Mouse (Mus musculus) kidney, adult 10 weeks (tissue): Measurements from ENCODE around the gene Ddn. TPM values are rescaled to one million over a fixed set of nuclear protein-coding genes. Genes with fewer than 3 reads are reported as not detected.

ENCODE experiments used
- polyA plus RNA-seq: library from polyadenylated mRNA; stranded (reverse); fragments of 350-450 nt; fragmentation: Illumina TruSeq; extraction: RNeasy Lipid Tissue Mini Kit (QIAGEN cat#74804); gene quantifications from one replicate; pipeline ENCODE4 v1.2.3, GENCODE M21; 2014; ENCODE audit warnings: low read depth, low replicate concordance

Gene Ddn
- polyA plus RNA-seq: 2.7 TPM

DNA sequence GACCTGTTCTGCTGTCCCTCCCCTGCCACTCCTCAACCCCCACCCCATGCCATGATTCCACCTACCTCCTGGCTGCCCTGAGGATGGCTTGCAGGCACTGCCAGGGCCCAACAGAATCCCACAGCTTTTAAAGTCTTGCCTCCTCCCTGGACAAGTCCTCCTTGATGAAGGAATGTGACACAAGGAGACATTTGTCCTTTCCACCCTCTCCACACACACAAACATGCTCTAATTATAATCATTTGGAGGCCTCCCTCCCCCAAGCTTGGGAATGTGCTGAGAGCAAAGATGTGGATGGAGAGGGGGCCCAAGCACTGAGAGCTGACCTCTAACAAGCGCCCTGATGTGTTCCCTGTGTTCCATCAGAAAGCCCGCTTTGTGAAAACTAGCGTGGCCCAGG is at the start of gene Ddn:
Gene Ddn, minus strand, starts transcription at position 101 of the 400 bp plus-strand sequence.

DNA sequence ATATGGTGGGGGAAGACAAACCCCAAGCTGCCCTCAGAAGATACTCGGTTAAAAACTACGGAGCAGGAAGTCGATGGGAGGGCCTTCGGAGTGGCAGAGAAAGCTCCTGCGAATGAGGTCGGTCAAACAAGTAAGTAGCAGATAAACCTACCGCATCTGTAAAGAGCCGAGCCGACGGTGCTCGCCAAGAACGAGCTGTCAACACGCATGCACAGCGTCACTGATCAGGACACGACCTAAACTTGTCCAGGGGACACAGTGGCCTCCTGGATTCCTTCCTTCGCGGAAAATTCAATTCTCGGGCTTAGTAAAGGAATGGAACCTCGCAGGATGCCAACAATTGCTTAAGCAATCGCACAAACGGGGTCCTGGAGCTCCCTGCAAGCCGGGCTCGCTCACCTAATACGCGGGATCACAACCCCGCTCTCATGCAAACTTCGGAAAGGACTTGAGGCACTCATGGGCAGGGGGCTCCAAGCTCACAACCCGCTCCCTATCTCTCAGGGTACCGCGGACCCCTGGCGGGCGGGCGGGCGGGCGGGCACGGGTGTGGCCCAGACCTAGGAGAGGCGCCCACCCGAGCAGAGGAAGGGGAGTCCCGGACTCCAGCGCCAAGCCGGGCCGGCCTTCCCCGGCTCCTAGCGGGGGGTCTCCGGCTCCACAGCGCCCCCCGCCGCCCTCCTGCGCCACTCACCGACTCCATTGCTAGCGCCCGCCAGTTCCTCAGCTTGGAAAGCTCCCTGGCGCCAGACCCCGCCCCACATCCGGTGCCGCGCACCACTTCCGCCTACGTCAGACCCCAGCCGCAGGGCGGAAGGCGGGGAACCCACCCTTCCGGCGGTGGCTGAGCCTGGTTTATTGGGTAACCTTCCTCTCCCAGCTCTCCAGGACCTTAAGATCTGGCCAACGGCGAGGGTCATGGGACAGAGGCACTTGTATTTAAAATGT is 21.7 kb upstream of the Ddn start, which contains the start of gene Prkag1:
Gene Prkag1, minus strand, starts transcription at position 786 of the 948 bp plus-strand sequence.

DNA sequence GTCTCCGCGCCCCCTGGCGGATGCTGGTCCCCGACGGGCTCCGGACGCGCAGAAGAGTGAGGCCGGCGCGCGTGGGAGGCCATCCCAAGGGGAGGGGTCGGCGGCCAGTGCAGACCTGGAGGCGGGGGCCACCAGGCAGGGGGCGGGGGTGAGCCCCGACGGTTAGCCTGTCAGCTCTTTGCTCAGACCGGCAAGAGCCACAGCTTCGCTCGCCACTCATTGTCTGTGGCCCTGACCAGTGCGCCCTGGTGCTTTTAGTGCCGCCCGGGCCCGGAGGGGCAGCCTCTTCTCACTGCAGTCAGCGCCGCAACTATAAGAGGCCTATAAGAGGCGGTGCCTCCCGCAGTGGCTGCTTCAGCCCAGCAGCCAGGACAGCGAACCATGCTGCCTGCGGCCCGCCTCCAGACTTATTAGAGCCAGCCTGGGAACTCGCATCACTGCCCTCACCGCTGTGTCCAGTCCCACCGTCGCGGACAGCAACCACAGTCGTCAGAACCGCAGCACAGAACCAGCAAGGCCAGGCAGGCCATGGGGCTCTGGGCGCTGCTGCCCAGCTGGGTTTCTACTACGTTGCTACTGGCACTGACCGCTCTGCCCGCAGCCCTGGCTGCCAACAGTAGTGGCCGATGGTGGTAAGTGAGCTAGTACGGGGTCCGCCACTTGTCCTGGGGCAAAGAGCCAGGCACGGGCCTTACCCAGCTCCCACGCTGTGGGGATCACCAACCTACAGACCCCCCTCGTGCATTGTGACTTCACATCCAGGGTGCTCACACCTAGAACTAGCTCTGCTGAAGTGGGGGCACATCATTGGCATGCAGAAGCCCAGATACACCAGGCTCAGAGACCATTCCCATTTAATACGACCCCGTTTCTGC is 19.4 kb downstream of the Ddn start, which contains the start of gene Wnt1:
Gene Wnt1, plus strand, starts transcription at position 197 of the 875 bp plus-strand sequence.

DNA sequence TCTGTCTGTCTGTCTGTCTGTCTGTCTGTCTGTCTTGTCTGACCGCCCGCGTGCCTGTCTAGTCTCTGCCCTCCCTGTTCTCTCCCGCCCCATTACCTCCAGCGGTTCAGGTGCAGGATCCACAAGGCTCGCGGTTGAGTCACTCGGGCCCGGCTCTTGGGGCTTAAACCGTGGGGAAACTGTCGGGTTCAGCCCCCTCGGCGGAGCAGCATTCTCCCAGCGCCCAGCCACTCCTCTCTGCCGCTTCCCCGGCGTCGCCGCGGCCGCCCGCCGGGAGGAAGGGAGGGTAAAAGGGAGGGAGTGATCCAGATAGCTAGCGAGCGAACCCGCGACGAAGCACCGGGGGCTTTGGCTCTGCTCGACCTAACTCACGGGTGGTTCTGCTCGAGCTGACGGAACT is 31.5 kb downstream of the Ddn start, which contains the start of gene Wnt10b:
Gene Wnt10b, minus strand, starts transcription at position 389 of the 400 bp plus-strand sequence.

DNA sequence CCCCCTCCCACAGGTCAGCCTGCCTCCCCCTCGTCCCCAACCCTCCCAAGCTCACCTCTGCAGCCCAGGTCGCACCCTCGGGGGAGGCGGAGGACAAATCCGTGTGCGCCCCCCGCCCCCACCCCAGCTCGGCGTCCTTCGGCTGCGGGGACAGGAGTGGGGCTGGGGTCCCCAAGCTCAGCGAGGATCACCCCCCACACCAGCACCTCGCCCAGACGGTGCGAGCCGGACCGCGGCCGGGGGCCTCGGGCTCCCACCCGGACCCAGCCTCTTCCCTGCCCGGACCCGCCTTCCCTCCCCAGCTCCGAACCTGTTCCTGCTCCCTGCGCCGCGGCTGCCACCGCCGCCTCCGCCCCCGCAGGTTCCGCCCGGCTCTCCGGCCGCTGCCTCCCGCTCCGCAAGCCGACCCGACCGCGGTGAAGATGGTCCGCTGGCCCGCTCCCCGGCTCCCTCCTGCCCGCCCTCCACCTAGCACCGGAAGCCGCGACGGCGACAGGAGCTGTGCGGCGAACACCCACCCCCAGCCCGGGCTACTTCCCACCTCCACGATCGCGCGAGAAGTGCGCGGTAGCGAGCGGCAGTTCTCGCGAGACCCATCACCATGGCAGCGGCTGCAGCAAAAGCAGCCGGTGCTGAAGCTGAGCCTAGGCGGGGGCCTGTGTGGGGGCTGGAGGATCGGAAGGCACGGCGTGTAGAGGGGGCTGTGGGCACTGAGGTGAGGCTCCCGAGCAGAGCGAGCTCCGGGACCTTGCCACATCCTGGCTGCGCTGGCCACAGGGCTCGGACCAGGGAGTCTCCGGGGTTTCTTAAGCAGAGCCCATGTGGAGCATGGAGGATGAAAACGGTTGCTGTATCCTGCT is 46.4 kb downstream of the Ddn start, which contains the start of gene Arf3:
Gene Arf3, minus strand, starts transcription at position 545 of the 860 bp plus-strand sequence.

Other genes starting within 250 kb of the Ddn start
- 41.7 TPM for gene Ccnt1, start 238.6 kb downstream of the Ddn start, polyA plus RNA-seq
- gene 4930415O20Rik, start 238.5 kb downstream of the Ddn start, polyA plus RNA-seq: not detected
- 7.5 TPM for gene Adcy6, start 199.4 kb downstream of the Ddn start, polyA plus RNA-seq
- 0.44 TPM for gene Cacnb3, start 178.7 kb downstream of the Ddn start, polyA plus RNA-seq
- gene Ddx23, start 146.6 kb downstream of the Ddn start, polyA plus RNA-seq: 2.1 TPM
- 0.40 TPM for gene Rnd1, start 132.0 kb downstream of the Ddn start, polyA plus RNA-seq
- 0.69 TPM for gene Ccdc65, start 101.3 kb downstream of the Ddn start, polyA plus RNA-seq
- gene Fkbp11, start 81.3 kb downstream of the Ddn start, polyA plus RNA-seq: not detected
- gene Arf3, start 46.3 kb downstream of the Ddn start, polyA plus RNA-seq: 32.6 TPM
- not detected for gene Wnt10b, start 31.3 kb downstream of the Ddn start, polyA plus RNA-seq
- not detected for gene Wnt1, start 19.6 kb downstream of the Ddn start, polyA plus RNA-seq
- gene Prkag1, start 22.0 kb upstream of the Ddn start, polyA plus RNA-seq: 54.5 TPM
- gene Kmt2d, start 61.7 kb upstream of the Ddn start, polyA plus RNA-seq: 1.3 TPM
- gene Rhebl1, start 85.0 kb upstream of the Ddn start, polyA plus RNA-seq: 4.1 TPM
- gene Dhh, start 89.0 kb upstream of the Ddn start, polyA plus RNA-seq: 0.24 TPM
- 4.0 TPM for gene Lmbr1l, start 108.7 kb upstream of the Ddn start, polyA plus RNA-seq
- 20.2 TPM for gene Tuba1b, start 125.1 kb upstream of the Ddn start, polyA plus RNA-seq
- gene Gm49450, start 144.1 kb upstream of the Ddn start, polyA plus RNA-seq: not detected
- 20.8 TPM for gene Tuba1a, start 144.2 kb upstream of the Ddn start, polyA plus RNA-seq
- 7.2 TPM for gene Tuba1c, start 220.4 kb upstream of the Ddn start, polyA plus RNA-seq
- gene Prph, start 245.7 kb upstream of the Ddn start, polyA plus RNA-seq: not detected